Mouse (Mus musculus) CD8-positive naive resting alpha-beta T cell, adult 2 months (primary cell): ENCODE results near the gene Arcn1.

Source experiments
- DNase-seq, 2 experiments: peaks; one replicate each; pipeline ENCODE4 v3.0.0; 2022; ENCODE audit warnings: low read depth in 2 of 2, low spot score in 2 of 2

Arcn1 gene

GRCm38 (mm10) chr9:44691671-44692520 lies 75.7 kb downstream of the Arcn1 start:
- DNase-seq: peak in 1 of 2 experiments; percentile 16
